Mouse (Mus musculus) lung, embryonic 15.5 days (tissue): ENCODE measurements around the gene Ccl9. TPM values are rescaled to one million over a fixed set of nuclear protein-coding genes. Genes with fewer than 3 reads are reported as not detected.

Source experiments
- ATAC-seq: fragments of 200-750 bp; cut with Nextera tagmentation; 2 replicates; pipeline ENCODE4 v1.8.0; 2017; ENCODE audit warnings: moderate number of reproducible peaks, borderline replicate concordance; ENCODE audit not compliant: low FRiP score, low TSS enrichment; ENCODE audit errors: extremely low read depth
- H3K27ac ChIP-seq: fragments of 300-500 bp; sonication (generic); 2 replicates; pipeline ENCODE4 v1.5.1; 2015; ENCODE audit warnings: moderate library complexity, mild to moderate bottlenecking, inconsistent platforms
- H3K27me3 ChIP-seq: fragments of 300-500 bp; sonication (generic); 2 replicates; pipeline ENCODE4 v1.6.1; 2015; ENCODE audit warnings: inconsistent platforms
- H3K36me3 ChIP-seq: fragments of 300-500 bp; sonication (generic); 2 replicates; pipeline ENCODE4 v1.6.1; 2015; ENCODE audit warnings: inconsistent platforms
- H3K4me1 ChIP-seq: fragments of 300-500 bp; sonication (generic); 2 replicates; pipeline ENCODE4 v1.6.1; 2015; ENCODE audit warnings: inconsistent platforms
- H3K4me2 ChIP-seq: fragments of 300-500 bp; sonication (generic); 2 replicates; pipeline ENCODE4 v1.6.1; 2015; ENCODE audit warnings: inconsistent platforms, mild to moderate bottlenecking, moderate library complexity
- H3K4me3 ChIP-seq: fragments of 300-500 bp; sonication (generic); 2 replicates; pipeline ENCODE4 v1.5.1; 2015; ENCODE audit warnings: mild to moderate bottlenecking, inconsistent platforms
- H3K9ac ChIP-seq: fragments of 300-500 bp; sonication (generic); 2 replicates; pipeline ENCODE4 v1.6.1; 2015; ENCODE audit warnings: inconsistent platforms
- H3K9me3 ChIP-seq: fragments of 300-500 bp; sonication (generic); 2 replicates; pipeline ENCODE4 v1.6.1; 2016; ENCODE audit warnings: inconsistent platforms
- WGBS: fragments of 180-500 bp; shearing (Covaris S2); methylation state at CpG from one replicate; pipeline ENCODE4 v1.1.7; 2015; 5-methylcytosine and 5-hydroxymethylcytosine counted together
- polyA plus RNA-seq: library from polyadenylated mRNA; unstranded; fragments of >200 nt; fragmentation: Nextera tagmentation; extraction: Ambion mirVana; gene quantifications from 2 replicates; pipeline ENCODE4 v1.2.1, GENCODE M21; 2015

The Ccl9 gene
- polyA plus RNA-seq, 1 experiment from 2014 or later, result 5.4 TPM

DNA sequence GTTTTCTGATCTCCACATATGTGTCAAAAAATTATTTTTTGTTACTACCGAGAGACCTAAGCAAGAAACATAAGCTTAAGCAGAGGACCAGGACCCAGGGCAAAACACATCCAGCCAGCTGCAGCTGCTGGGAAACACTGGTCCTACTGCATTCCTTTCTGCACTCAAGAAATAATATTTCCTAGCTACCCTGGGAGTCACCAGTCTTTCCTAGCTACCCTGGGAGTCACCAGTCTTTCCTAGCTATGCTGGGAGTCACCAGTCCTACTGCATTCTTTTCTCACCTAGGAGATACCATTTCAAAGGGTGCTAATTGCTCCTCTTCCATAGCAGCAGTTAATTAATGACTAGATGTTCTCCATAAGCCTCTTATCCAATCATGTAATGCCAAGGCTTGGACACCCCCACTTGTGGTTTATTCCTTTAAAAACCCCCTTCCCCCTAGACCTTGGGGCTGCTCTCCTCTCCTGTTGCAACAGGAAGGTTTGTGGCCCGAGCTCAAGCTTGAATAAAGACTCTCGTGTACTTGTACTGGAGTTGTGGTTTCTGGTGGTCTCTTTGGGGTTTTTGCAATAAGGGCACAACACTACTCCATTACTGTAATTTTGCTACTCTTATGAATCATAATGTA, 19.9 kb upstream of the Ccl9 start:
- Histone ChIP-seq H3K4me3 (no peak overlapping the region), H3K9ac (no peak overlapping the region), H3K27ac (peak overlapping the region; percentile 73), H3K36me3 (no peaks in the 10 kb centered on the region), H3K4me2 (no peak overlapping the region), H3K4me1 (0 out of 2 replicates have a peak, but pooled peaks cover 4% of the 10 kb centered on the region), H3K27me3 (no peaks in the 10 kb centered on the region), H3K9me3 (no peaks in the 10 kb centered on the region)
- 55% methylated on average over 3 of the region's 3 CpGs for WGBS
- ATAC-seq, result peak; percentile 69; the same call in 1 of the 2 replicates

DNA sequence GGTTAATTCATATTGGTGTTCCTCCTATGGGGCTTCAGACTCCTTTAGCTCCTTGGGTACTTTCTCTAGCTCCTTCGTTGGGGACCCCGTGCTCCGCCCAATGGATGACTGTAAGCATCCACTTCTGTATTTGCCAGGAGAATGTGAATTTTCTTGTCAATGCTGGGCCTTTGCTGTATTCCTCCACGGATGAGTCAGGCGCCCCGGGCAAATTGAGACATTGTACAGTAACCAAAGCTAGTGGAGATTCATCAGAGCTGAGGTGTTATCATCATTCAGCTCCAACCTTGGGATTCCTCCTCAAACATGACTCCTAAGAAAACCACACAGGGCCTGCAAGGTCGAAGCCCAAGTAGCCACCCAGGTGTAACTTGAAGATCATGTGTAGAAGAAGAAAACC, 19.4 kb upstream of the Ccl9 start:
- no peaks in the 10 kb centered on the region for H3K36me3 ChIP-seq
- ATAC-seq, result no peak
- 0 out of 2 replicates have a peak, but pooled peaks cover 4% of the 10 kb centered on the region for H3K4me1 ChIP-seq
- no peaks in the 10 kb centered on the region for H3K9me3 ChIP-seq
- H3K27me3 ChIP-seq, result no peaks in the 10 kb centered on the region
- H3K9ac ChIP-seq, result no peak overlapping the region
- WGBS, result 83% methylated on average over 7 of the region's 7 CpGs
- no peak overlapping the region for H3K4me3 ChIP-seq
- H3K4me2 ChIP-seq, result no peak overlapping the region
- peak overlapping the region; percentile 73 for H3K27ac ChIP-seq

DNA sequence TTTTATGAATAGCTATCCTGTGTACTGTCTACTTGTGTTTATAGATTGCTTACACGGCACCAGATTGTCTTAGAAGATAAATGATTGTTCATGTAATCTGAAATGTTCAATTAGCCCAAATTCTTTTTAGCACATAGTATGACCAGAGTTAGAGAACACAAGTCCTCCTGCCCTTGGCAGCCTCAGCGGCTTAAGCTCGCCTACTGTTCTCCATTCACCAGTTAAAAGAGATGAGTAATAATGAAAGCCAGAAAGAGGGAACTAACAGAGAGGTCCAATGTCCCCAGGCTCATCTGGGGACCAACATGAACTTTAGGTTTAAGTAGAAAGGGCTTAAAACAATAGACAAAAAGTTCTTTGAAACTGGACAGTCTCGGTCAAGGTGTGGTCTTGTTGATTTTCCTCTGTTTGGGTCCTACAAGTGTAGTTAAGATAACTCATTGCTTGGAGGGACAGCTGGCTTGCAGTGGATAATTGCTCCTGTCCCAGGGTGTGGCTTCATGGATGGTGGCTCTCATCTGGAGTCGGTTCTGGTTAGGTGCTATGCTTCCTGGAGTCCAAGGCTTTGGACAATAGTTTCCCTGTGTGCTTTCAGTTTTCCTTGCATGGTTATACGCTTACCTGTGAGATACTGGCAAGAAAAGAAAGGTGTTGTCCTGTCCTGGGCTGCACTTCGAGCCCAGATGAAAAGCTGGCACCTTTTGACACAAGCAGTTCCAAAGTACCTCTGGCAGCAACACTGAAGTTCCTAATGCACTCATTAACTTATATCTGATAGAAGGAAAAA, 17.4 kb upstream of the Ccl9 start:
- H3K9me3 ChIP-seq, result no peaks in the 10 kb centered on the region
- H3K27me3 ChIP-seq, result no peaks in the 10 kb centered on the region
- H3K4me3 ChIP-seq, result no peak overlapping the region
- 67% methylated on average over 7 of the region's 7 CpGs for WGBS
- no peak overlapping the region for H3K4me2 ChIP-seq
- 0 out of 2 replicates have a peak, but pooled peaks cover 4% of the 10 kb centered on the region for H3K4me1 ChIP-seq
- ATAC-seq, result no peak
- H3K36me3 ChIP-seq, result no peaks in the 10 kb centered on the region
- H3K9ac ChIP-seq, result no peak overlapping the region
- no peak overlapping the region for H3K27ac ChIP-seq

DNA sequence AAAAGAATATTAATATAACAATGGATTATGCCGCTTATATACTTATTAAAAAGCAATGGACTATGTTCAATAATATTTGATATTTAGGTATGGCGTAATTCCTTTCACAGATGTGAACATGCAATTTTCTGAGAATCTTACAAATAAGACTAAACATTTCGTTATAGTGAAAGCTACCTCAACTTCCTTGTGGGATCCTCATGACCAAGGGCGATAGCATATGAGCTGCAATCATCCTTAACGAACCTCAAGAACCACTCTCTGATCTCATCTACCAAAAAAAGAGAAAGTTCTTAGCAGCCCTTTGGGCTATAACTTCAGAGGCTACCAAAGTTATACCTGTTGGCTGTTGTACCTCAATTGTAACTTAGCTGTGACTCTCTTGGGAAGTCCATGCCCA, 15.0 kb upstream of the Ccl9 start:
- Histone ChIP-seq H3K9ac (no peak overlapping the region), H3K36me3 (no peaks in the 10 kb centered on the region), H3K9me3 (no peaks in the 10 kb centered on the region), H3K27me3 (no peaks in the 10 kb centered on the region), H3K4me2 (no peak overlapping the region), H3K4me3 (no peak overlapping the region), H3K4me1 (0 out of 2 replicates have a peak, but pooled peaks cover 4% of the 10 kb centered on the region), H3K27ac (no peak overlapping the region)
- no peak for ATAC-seq
- WGBS, result 84% methylated on average over 5 of the region's 5 CpGs

DNA sequence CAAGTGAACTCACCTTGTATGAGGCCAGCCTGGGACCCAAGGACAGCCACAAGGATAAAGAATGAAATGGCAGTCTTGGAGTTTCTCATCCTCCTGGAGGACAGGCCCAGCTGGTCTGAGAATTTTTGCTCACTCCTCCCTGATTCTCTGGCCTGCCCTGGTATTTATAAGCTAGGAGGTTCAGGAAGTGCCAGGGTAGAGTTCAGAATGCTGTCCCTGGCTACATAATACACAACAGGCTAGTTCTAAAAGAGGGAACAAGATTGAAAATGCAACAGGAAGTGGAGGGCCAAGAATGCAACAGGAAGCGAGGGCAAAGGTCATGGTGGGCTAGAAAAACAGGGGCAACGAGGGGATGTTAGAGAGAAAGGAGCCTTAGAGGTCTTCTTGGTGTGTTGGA, 14.4 kb upstream of the Ccl9 start, which contains the start of gene Ccl6:
TSS of gene Ccl6 (minus strand) at position 235 of the 400 bp plus-strand sequence.
- H3K27ac ChIP-seq, result no peak within 1 kb of the TSS
- H3K4me3 ChIP-seq, result no peak within 1 kb of the TSS
- H3K9me3 ChIP-seq, result no peaks in the 10 kb centered on the region
- no peaks in the 10 kb centered on the region for H3K36me3 ChIP-seq
- no peak within 1 kb of the TSS for H3K4me2 ChIP-seq
- ATAC-seq, result no peak
- H3K27me3 ChIP-seq, result no peaks in the 10 kb centered on the region
- 45% methylated on average over 2 of the region's 2 CpGs for WGBS
- 0 out of 2 replicates have a peak, but pooled peaks cover 3% of the 10 kb centered on the region for H3K4me1 ChIP-seq
- no peak within 1 kb of the TSS for H3K9ac ChIP-seq

DNA sequence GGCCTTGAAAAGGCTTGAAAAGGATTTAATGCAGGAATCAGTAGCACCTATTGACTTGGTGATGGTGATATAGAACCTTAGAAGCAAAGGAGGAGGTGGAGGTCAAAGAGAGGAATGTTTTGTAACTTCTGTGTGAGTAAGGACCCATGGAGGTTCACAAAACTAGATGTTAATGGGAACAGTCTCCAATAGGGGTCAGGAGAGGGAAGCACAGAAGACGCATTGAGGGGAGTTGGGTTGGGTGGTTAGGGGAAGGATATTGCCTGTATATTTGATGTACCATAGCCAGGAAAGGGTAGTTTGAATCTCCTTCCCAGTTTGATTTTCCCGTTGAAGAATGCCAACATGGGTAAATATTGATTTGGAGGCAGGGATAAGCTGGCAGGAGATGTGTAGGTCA, 5.8 kb upstream of the Ccl9 start:
- 0 out of 2 replicates have a peak, but pooled peaks cover 3% of the 10 kb centered on the region for H3K4me1 ChIP-seq
- no peak overlapping the region for H3K4me3 ChIP-seq
- H3K4me2 ChIP-seq, result no peak overlapping the region
- H3K36me3 ChIP-seq, result no peaks in the 10 kb centered on the region
- H3K9me3 ChIP-seq, result no peaks in the 10 kb centered on the region
- no peak overlapping the region for H3K27ac ChIP-seq
- 58% methylated on average over 2 of the region's 2 CpGs for WGBS
- no peak overlapping the region for H3K9ac ChIP-seq
- no peak for ATAC-seq
- H3K27me3 ChIP-seq, result no peaks in the 10 kb centered on the region

DNA sequence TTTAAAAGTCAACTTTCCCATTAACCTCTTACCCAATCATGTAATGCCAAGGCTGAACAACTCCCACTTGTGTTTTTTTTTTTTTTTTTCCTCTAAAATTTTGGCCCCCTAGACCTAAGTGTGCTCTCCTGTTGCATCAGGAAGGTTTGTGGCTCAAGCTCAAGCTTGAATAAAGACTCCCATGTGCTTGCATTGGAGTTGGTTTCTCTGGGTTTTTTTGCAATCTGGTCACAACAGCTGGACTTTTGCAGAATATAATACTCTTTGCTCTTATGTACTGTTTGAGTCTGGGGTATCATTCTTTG, 5.0 kb upstream of the Ccl9 start:
- Histone ChIP-seq H3K9me3 (no peaks in the 10 kb centered on the region), H3K27ac (no peak overlapping the region), H3K9ac (no peak overlapping the region), H3K4me2 (no peak overlapping the region), H3K4me1 (0 out of 2 replicates have a peak, but pooled peaks cover 3% of the 10 kb centered on the region), H3K4me3 (no peak overlapping the region), H3K36me3 (no peaks in the 10 kb centered on the region), H3K27me3 (no peaks in the 10 kb centered on the region)
- ATAC-seq, result no peak

DNA sequence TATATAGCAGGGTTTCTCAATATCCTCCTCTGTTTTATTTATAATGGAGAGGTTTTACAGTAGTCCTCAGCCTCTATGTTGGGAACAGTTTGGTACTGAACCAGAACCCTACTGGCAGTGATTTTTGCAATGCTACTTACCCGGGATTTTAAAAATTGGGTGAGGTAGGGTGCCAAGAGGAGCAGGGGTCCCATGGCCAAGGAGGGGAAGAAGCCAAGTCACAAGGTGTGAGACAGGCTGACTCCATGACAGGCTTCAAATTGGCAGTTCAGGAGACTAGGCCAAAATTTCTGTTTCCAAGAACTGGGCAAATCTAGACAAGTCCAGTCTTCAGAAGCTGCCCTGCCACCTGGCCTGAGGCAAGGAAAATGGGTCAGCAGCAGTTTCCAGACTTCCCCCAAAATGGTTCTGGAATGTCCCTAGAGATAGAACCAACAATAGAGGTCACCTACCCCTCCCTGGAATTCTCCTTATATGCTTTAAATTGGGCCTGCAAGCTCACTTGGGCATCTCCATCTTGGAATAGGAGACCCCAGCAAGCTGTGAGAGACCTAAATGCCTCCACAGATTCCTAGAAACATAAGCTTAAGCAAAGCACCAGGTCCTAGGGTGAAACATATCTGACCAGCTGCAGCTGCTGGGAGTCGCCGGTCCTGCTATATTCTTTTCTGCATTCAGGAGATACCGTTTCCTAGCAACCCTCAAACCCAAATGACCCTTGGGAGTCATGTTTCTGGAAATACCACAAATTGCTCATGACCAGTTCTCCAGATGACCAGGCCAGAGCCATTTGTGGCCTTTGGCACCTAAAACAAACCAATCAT, 4.4 kb upstream of the Ccl9 start:
- H3K27me3 ChIP-seq, result no peaks in the 10 kb centered on the region

DNA sequence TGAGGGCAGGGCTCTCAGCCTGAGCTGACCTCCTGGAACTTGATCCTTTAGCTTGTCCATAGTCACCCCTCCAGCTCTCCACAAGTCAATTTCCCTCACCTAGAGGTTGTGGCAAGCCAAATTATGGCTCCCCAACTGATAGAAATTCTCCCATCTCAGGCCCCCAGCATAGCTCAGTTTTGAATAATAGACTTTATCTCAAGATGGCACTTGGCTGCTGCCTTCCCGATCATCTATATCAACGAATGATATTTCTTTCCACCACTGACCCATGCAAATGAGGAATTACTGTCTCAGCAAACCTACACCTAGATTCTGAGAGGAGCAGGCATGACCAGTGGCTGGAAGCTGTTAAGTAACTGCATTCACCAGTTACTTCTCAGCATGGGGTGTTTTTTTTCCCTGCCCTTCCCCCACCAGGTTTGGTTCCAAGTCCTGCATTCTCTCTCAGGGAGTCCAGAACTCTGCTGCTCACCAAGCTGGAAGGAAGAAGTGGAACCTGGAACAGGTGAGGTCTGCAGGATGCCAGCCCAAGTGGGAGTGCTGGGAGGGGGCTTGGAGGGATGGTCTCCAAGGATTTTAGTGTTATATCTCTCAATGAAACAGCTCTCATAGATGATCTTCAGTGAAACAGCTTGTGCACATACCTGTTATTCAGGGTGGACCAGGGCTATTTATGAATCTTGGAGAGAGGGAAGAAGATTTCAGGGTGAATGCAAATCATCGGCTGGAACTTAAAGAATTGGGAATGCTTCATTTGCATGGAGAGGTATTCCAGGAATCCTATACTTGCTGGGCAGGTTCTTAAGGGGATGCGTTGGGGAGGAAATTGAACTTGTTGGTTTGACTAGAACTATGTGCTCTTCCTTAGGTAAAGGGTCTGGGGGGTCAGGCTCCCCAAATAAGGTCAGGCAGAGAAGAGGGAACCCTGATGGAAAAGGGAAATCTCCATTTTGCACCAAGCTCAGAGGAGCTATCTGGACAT, 3.5 kb upstream of the Ccl9 start:
- no peaks in the 10 kb centered on the region for H3K9me3 ChIP-seq

More for the DNA sequence above, 4.4 kb upstream of the Ccl9 start:
- H3K9me3 ChIP-seq, result no peaks in the 10 kb centered on the region
- H3K27ac ChIP-seq, result no peak overlapping the region
- H3K4me3 ChIP-seq, result no peak overlapping the region
- 40% methylated on average over 4 of the region's 4 CpGs for WGBS
- H3K4me2 ChIP-seq, result no peak overlapping the region
- H3K36me3 ChIP-seq, result no peaks in the 10 kb centered on the region
- no peak for ATAC-seq
- 0 out of 2 replicates have a peak, but pooled peaks cover 3% of the 10 kb centered on the region for H3K4me1 ChIP-seq
- H3K9ac ChIP-seq, result no peak overlapping the region

DNA sequence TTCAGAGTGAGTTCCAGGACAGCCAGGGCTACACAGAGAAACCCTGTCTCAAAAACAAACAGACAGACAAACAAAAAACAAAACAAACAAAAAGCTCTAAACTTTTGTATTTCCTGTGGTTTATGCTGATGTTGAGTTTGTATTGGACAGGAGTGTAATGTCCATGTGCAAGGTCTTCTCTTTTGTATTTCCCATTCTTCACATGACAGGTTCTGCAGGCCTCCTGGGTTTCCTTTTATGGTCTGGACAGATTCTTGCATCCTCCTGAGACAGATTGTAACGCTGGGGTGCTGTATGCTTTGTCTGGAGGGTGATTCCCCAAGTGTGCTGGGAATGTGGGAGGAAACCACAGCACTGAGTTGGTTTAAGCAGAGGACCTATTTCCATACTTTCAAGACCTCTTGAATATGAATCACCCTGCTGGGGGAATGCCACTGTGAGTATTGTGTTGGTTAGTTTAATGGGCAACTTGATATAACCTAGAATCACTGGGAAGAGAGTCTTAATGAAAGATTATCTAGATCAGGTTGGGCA, 2.3 kb upstream of the Ccl9 start:
- H3K27me3 ChIP-seq, result no peaks in the 10 kb centered on the region
- no peak overlapping the region for H3K9ac ChIP-seq
- H3K36me3 ChIP-seq, result no peaks in the 10 kb centered on the region
- 0 out of 2 replicates have a peak, but pooled peaks cover 3% of the 10 kb centered on the region for H3K4me1 ChIP-seq
- no peak for ATAC-seq
- H3K4me3 ChIP-seq, result no peak overlapping the region
- no peak overlapping the region for H3K27ac ChIP-seq
- H3K9me3 ChIP-seq, result no peaks in the 10 kb centered on the region
- H3K4me2 ChIP-seq, result no peak overlapping the region
- WGBS, result 54% methylated on average over 1 of the region's 1 CpGs

More for the DNA sequence above, 3.5 kb upstream of the Ccl9 start:
- Histone ChIP-seq H3K27ac (no peak overlapping the region), H3K9ac (no peak overlapping the region), H3K4me2 (no peak overlapping the region), H3K36me3 (no peaks in the 10 kb centered on the region), H3K27me3 (no peaks in the 10 kb centered on the region), H3K4me1 (0 out of 2 replicates have a peak, but pooled peaks cover 3% of the 10 kb centered on the region), H3K4me3 (no peak overlapping the region)
- ATAC-seq, result no peak
- WGBS, result 58% methylated on average over 4 of the region's 4 CpGs

DNA sequence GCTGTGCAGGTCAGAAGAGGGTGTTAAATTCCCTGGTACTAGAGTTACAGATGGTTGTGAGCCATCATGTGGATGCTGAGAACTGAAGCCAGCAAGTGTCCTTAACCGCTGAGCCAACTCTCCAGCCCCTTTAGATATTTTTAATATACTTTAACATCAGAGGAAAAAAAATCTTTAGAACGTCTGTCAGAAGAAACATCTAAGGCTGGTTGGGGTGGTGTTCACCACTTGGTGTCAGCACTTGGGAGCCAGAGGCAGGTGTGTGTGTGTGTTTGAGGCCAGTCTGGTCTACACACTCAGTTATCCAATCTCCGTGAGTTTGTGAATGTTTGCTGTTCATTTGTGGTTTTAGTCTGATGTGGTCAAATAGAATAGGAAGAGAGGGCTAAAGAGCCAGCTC, 563 bp upstream of the Ccl9 start:
- no peak overlapping the region for H3K27ac ChIP-seq
- no peaks in the 10 kb centered on the region for H3K27me3 ChIP-seq
- 0 out of 2 replicates have a peak, but pooled peaks cover 3% of the 10 kb centered on the region for H3K4me1 ChIP-seq
- H3K36me3 ChIP-seq, result no peaks in the 10 kb centered on the region
- H3K9me3 ChIP-seq, result no peaks in the 10 kb centered on the region
- H3K9ac ChIP-seq, result no peak overlapping the region
- WGBS, result 55% methylated on average over 3 of the region's 3 CpGs
- no peak overlapping the region for H3K4me3 ChIP-seq
- H3K4me2 ChIP-seq, result no peak overlapping the region
- no peak for ATAC-seq
